Mouse (Mus musculus) cortical plate, adult 2 months (tissue): ENCODE results near the gene Adora3. TPM values are rescaled to one million over a fixed set of nuclear protein-coding genes. Genes with fewer than 3 reads are reported as not detected.

Source experiments
- H3K27ac ChIP-seq: fragments of 200-500 bp; 2 replicates; pipeline ENCODE4 v1.5.1; 2012; ENCODE audit warnings: low read length, control low read depth, inconsistent platforms; ENCODE audit not compliant: insufficient read depth
- H3K4me1 ChIP-seq: fragments of 200-500 bp; 2 replicates; pipeline ENCODE4 v1.6.1; 2011; ENCODE audit warnings: low read length; ENCODE audit not compliant: control insufficient read depth, insufficient read depth
- H3K4me3 ChIP-seq: fragments of 200-500 bp; 2 replicates; pipeline ENCODE4 v1.5.1; 2011; ENCODE audit warnings: mild to moderate bottlenecking, low read length, control low read depth; ENCODE audit not compliant: insufficient read depth
- CTCF ChIP-seq: fragments of 200-500 bp; IDR thresholded peaks from 2 replicates; pipeline ENCODE4 v1.5.1; 2011; ENCODE audit warnings: mild to moderate bottlenecking, control low read depth, low read length; ENCODE audit not compliant: insufficient read depth; ENCODE audit errors: extremely low read depth
- POLR2A ChIP-seq: fragments of 200-500 bp; IDR thresholded peaks from 2 replicates; pipeline ENCODE4 v1.6.1; 2011; ENCODE audit warnings: mild to moderate bottlenecking, low read length, control low read depth; ENCODE audit not compliant: insufficient read depth; ENCODE audit errors: extremely low read depth
- polyA plus RNA-seq: library from polyadenylated mRNA; depleted of rRNA; stranded (reverse); fragments of >200 nt; gene quantifications from 2 replicates; pipeline ENCODE4 v1.2.3, GENCODE M21; 2012

Adora3 gene
- polyA plus RNA-seq, 1 experiment, result 2.0 TPM

GRCm38 (mm10) chr3:105891141-105891540 is 20.5 kb downstream of the Adora3 start:
- H3K4me1 ChIP-seq, result peaks cover 2% of the 10 kb centered on the region; the same call in 1 of the 2 replicates
- no peak overlapping the region for H3K27ac ChIP-seq
- TF ChIP-seq CTCF, result no peak
- TF ChIP-seq POLR2A, result no peak
- H3K4me3 ChIP-seq, result no peak overlapping the region

- Histone ChIP-seq H3K4me3 (no peak overlapping the region), H3K4me1 (peaks cover 2% of the 10 kb centered on the region; the same call in 1 of the 2 replicates), H3K27ac (peak overlapping the region; percentile 30; the same call in 1 of the 2 replicates)
- TF ChIP-seq POLR2A (no peak), CTCF (no peak)
Measured at GRCm38 (mm10) chr3:105891760-105892571, 21.3 kb downstream of the Adora3 start.

DNA sequence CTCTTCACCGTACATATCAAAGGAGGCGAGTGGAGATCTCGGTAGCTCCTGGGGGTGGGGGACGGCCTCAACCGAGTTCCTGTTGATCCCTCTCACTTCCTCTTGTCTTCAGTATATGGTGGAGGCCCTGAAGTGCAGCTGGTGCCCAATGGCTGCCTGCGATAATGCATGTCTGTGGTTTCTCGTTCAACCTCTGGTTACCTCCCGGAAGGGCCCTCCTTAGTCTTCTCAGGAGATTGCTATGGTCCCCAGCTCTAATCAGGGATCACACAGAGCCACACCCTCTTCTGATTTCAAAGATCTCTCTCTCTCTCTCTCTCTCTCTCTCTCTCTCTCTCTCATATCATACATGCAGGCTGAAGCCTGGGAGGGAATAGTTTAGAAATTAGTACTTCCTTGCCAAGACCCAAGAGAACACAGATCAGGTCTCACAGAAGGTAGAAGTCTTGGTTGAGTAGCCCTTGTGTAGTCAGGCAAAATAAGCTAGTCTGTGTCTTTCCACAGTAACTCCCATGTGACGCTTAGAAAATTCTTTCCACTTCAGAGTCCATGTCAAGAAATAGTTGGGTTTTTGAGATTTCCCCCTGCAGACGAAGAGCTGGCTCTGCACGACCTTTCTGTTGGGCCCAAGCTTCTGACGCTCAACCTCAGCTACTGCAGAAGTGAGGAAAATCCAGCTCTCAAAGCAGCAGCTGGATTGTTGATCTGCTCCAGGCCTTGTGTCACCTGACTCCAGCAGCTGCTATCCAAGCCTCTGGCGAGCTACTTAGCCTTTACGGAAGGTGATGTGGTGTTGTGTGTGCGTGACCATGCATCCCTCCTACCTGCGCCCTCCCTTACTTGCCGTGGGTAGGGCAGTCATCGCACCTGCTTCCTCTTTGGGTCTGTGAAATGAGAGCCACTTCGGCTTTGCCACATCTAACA is 22.2 kb downstream of the Adora3 start:
- peaks cover 2% of the 10 kb centered on the region; the same call in 1 of the 2 replicates for H3K4me1 ChIP-seq
- TF ChIP-seq POLR2A (no peak), CTCF (no peak)
- H3K4me3 ChIP-seq, result no peak overlapping the region
- H3K27ac ChIP-seq, result no peak overlapping the region

DNA sequence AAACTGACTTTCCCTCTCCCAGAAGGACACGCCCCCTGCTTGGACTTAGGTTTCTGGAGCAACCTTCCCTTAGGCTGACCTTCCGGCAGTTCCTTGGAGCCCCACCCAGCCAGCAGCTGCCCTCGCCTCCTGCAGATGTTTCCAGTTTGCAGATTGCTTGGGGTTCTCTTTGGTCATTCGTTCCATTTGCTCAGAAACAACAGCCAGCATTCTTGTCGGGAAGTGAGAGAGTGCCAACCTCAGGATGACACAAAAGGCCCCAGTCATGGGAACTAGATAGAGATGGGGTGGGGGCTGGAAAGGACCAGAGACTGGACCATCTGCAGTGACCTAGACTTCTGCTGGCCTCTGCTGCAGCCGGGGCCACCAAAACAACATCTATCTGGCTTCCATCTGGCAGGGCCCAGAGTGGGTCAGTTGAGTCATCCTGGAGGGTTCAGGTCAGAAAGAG is 23.3 kb downstream of the Adora3 start:
- TF ChIP-seq POLR2A, result no peak
- TF ChIP-seq CTCF, result no peak
- no peak overlapping the region for H3K4me3 ChIP-seq
- no peak overlapping the region for H3K27ac ChIP-seq
- peaks cover 2% of the 10 kb centered on the region; the same call in 1 of the 2 replicates for H3K4me1 ChIP-seq

DNA sequence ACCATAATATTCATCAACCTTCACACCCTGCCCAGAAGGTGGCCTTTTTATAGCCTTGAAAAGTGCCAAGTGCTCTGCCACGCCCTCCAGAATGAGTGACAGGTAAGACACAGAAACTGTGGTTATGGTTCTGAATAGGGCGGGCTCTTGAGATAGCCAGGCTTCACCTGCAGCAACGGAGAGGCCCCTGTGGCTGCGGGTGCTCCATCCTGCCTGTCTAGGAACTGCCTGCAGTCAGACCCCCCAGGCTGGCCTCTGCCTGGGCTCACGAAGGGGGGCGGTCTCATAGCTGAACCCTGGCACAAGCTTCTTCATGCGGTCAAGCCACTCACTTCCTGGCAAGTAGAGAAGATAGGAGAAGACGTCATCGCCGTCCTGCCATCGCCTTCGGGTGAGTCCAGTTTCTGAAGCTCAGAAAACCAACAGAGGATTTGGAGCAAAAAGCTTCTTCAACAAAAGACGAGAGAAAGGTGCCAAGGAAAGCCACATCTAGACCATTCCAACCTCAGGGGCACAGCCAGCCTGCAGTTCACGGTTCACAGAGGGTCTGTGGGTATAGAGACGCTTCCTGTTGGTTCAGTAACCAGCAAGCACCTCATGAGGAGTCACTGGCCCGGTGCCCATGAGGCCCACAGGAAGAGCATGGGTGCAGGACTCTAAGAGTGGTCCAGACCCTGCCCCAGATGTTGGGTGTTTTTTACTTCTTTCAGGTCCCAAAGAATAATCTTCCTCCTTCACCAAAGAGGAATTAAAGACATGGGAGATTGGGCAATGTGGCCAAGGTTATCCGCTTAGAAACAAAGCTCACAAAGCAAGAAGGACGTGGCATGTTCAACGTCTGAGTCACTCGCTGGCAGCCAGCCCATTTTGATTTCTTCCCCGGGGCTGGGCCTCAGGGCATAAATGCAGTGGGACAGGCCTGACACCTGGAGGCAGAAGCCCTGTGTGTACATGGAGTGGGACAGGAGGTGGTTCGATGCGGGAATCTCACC is 24.2 kb downstream of the Adora3 start:
- H3K27ac ChIP-seq, result no peak overlapping the region
- TF ChIP-seq POLR2A (no peak), CTCF (peak; percentile 39; the same call in 1 of the 2 replicates)
- H3K4me1 ChIP-seq, result peaks cover 2% of the 10 kb centered on the region; the same call in 1 of the 2 replicates
- H3K4me3 ChIP-seq, result no peak overlapping the region

DNA sequence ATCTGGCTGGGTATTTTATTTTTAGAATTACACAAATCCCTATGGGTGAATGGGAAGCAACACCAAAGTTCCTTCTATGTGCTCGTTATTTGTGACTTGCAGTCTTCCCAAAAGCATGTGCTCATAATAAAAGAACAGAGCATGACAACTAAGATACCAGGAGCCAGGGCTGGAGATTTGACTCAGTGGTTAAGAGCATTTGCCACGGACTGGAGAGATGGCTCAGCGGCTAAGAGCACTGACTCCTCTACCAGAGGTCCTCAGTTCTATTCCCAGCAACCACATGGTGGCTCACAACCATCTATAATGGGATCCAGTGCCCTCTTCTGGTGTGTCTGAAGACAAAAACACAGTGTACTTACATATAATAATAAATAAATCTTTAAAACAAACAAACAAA is 26.2 kb downstream of the Adora3 start:
- TF ChIP-seq CTCF, result no peak
- no peak for TF ChIP-seq POLR2A
- no peak overlapping the region for H3K4me3 ChIP-seq
- peaks cover 2% of the 10 kb centered on the region; the same call in 1 of the 2 replicates for H3K4me1 ChIP-seq
- H3K27ac ChIP-seq, result no peak overlapping the region

DNA sequence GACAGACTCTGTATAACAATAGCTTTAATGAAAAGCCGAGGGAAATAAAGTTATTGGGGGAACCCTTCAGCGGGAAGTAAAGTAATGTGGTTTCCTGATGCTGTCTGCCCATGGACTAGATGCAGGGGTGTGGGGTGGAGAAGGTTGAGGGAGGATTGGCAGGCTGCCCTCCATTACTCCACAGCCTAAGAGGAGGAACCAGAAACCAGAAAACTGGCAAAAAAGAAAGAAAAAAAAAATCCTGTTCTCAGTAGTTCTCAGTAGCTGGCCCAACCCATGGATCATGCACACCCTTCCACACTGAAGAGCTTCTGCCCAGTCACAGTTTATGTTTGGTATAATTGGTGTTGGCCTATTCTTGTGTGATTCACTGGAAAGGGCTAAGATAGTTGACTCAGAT is 27.7 kb downstream of the Adora3 start:
- Histone ChIP-seq H3K4me3 (no peak overlapping the region), H3K27ac (no peak overlapping the region), H3K4me1 (no peaks in the 10 kb centered on the region)
- TF ChIP-seq CTCF (no peak), POLR2A (no peak)

DNA sequence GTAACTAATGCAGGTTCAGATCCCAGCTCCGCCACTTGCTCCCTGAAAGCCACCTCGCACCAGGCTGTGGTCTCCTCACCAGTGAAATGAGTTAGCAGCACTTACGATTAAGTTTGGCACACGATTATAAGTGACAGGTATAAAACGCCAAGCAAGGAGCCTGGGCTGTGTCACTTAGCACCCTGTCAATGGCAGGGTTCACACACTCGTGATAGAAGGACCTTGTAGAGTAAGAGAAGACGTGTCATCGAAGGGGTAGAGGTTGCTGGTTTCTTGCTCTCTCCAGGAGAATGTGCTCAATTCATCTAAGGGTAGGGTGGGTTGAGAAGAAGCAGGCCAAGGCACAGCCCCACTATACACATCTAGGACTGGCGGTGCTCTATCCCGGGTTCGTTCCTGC is 28.2 kb downstream of the Adora3 start:
- Histone ChIP-seq H3K27ac (no peak overlapping the region), H3K4me1 (no peaks in the 10 kb centered on the region), H3K4me3 (no peak overlapping the region)
- no peak for TF ChIP-seq POLR2A
- no peak for TF ChIP-seq CTCF
